Mouse (Mus musculus) heart, postnatal 0 days (tissue): ENCODE data around the gene Gm21969.

Experiments used
- CTCF ChIP-seq: IDR thresholded peaks from 2 replicates; pipeline ENCODE4 v1.5.1; 2016; ENCODE audit warnings: antibody characterized with exemption, control low read depth, low read depth
- EP300 ChIP-seq: IDR thresholded peaks from 2 replicates; pipeline ENCODE4 v1.6.1; 2016; ENCODE audit warnings: antibody characterized with exemption, low read depth

- TF ChIP-seq CTCF (no peak), EP300 (no peak)
Measured at GRCm38 (mm10) chr4:139632254-139632580, 29.2 kb downstream of the Gm21969 start.
